Mouse (Mus musculus) gastrocnemius, adult 18-20 months (tissue): ENCODE results near the gene Serinc2. TPM values are rescaled to one million over a fixed set of nuclear protein-coding genes. Genes with fewer than 3 reads are reported as not detected.
"Not testable (repeated sequence)": the region's sequence is repeated elsewhere in the genome, so short reads cannot be mapped to it uniquely, and the experiment has no call there.

ENCODE experiments used
- DNase-seq: peaks from one replicate; pipeline ENCODE4 v3.0.0; 2021; ENCODE audit warnings: low spot score
- total RNA-seq, 2 experiments: library from RNA; stranded (reverse); gene quantifications; 2 replicates each; pipeline ENCODE4 v1.2.3; 2021

The Serinc2 gene
- total RNA-seq, 2 experiments from 2014 or later = 71.7 to 80.8 TPM

GRCm38 (mm10) chr4:130266601-130267000 lies 12.4 kb downstream of the Serinc2 start:
- no peak for DNase-seq

- peak; percentile 60 for DNase-seq
Observed at GRCm38 (mm10) chr4:130264698-130265349, 14.2 kb downstream of the Serinc2 start.

- DNase-seq = no peak
Observed at GRCm38 (mm10) chr4:130264131-130264530, 14.9 kb downstream of the Serinc2 start.

- no peak for DNase-seq
Observed at GRCm38 (mm10) chr4:130260406-130260805, 18.6 kb downstream of the Serinc2 start.

GRCm38 (mm10) chr4:130252441-130253157 lies 26.4 kb downstream of the Serinc2 start:
- no peak for DNase-seq

- DNase-seq = no peak
Observed at GRCm38 (mm10) chr4:130251763-130252162, 27.2 kb downstream of the Serinc2 start.

GRCm38 (mm10) chr4:130251172-130251705 lies 27.8 kb downstream of the Serinc2 start:
- no peak for DNase-seq

- no peak for DNase-seq
Observed at GRCm38 (mm10) chr4:130248636-130249035, 30.4 kb downstream of the Serinc2 start.

GRCm38 (mm10) chr4:130246132-130246531 lies 32.9 kb downstream of the Serinc2 start:
- peak; percentile 61 for DNase-seq

GRCm38 (mm10) chr4:130244749-130245148 lies 34.3 kb downstream of the Serinc2 start:
- no peak for DNase-seq

GRCm38 (mm10) chr4:130243621-130244020 lies 35.4 kb downstream of the Serinc2 start:
- DNase-seq = not testable (repeated sequence)

GRCm38 (mm10) chr4:130242956-130243355 lies 36.0 kb downstream of the Serinc2 start:
- no peak for DNase-seq

- DNase-seq = no peak
Observed at GRCm38 (mm10) chr4:130240695-130241094, 38.3 kb downstream of the Serinc2 start.

GRCm38 (mm10) chr4:130237607-130238006 lies 41.4 kb downstream of the Serinc2 start:
- DNase-seq = no peak

GRCm38 (mm10) chr4:130236361-130236760 lies 42.6 kb downstream of the Serinc2 start:
- DNase-seq = no peak

GRCm38 (mm10) chr4:130224071-130224470 lies 54.9 kb downstream of the Serinc2 start:
- no peak for DNase-seq

- DNase-seq = no peak
Observed at GRCm38 (mm10) chr4:130222179-130222578, 56.8 kb downstream of the Serinc2 start, which contains the start of gene Gm853. Gene Gm853, minus strand, starts transcription at chr4:130222401.

- no peak for DNase-seq
Observed at GRCm38 (mm10) chr4:130220176-130220575, 58.8 kb downstream of the Serinc2 start.

- DNase-seq = no peak
Observed at GRCm38 (mm10) chr4:130215392-130215791, 63.6 kb downstream of the Serinc2 start.

GRCm38 (mm10) chr4:130213857-130214256 lies 65.1 kb downstream of the Serinc2 start:
- no peak for DNase-seq

GRCm38 (mm10) chr4:130213197-130213596 lies 65.8 kb downstream of the Serinc2 start:
- DNase-seq = no peak

GRCm38 (mm10) chr4:130212421-130212820 lies 66.6 kb downstream of the Serinc2 start:
- DNase-seq = no peak

GRCm38 (mm10) chr4:130211870-130212269 lies 67.1 kb downstream of the Serinc2 start:
- no peak for DNase-seq
